Mouse (Mus musculus): ENCODE data around the gene Tom1l1.
"Not testable (repeated sequence)": the region's sequence is repeated elsewhere in the genome, so short reads cannot be mapped to it uniquely, and the experiment has no call there.

Gene Tom1l1

GRCm38 (mm10) chr11:90687460-90688416, at the start of gene Tom1l1:
Gene Tom1l1, minus strand, starts transcription at chr11:90688366.
- DNase-seq (ENCODE audit: low read depth) = no peak

GRCm38 (mm10) chr11:90733575-90733974, 45.4 kb upstream of the Tom1l1 start:
- no peak for DNase-seq (ENCODE audit: low read depth)

- DNase-seq (ENCODE audit: low read depth) = no peak
Measured at GRCm38 (mm10) chr11:90727354-90728125, 39.4 kb upstream of the Tom1l1 start.

- no peak for DNase-seq (ENCODE audit: low read depth)
Measured at GRCm38 (mm10) chr11:90726730-90727129, 38.6 kb upstream of the Tom1l1 start.

GRCm38 (mm10) chr11:90722304-90722703, 34.1 kb upstream of the Tom1l1 start:
- DNase-seq (ENCODE audit: low read depth) = no peak

GRCm38 (mm10) chr11:90717719-90718118, 29.6 kb upstream of the Tom1l1 start:
- no peak for DNase-seq (ENCODE audit: low read depth)

- DNase-seq (ENCODE audit: low read depth) = no peak
Measured at GRCm38 (mm10) chr11:90711596-90711995, 23.4 kb upstream of the Tom1l1 start.

- DNase-seq (ENCODE audit: low read depth) = not testable (repeated sequence)
Measured at GRCm38 (mm10) chr11:90707134-90707533, 19.0 kb upstream of the Tom1l1 start.

GRCm38 (mm10) chr11:90697480-90698240, 9.5 kb upstream of the Tom1l1 start:
- peak; percentile 51 for DNase-seq (ENCODE audit: low read depth)

- DNase-seq (ENCODE audit: low read depth) = no peak
Measured at GRCm38 (mm10) chr11:90695811-90696210, 7.6 kb upstream of the Tom1l1 start.

- DNase-seq (ENCODE audit: low read depth) = no peak
Measured at GRCm38 (mm10) chr11:90694206-90694605, 6.0 kb upstream of the Tom1l1 start.

- DNase-seq (ENCODE audit: low read depth) = no peak
Measured at GRCm38 (mm10) chr11:90690361-90690760, 2.2 kb upstream of the Tom1l1 start.

GRCm38 (mm10) chr11:90687040-90687439, 1.1 kb downstream of the Tom1l1 start:
- DNase-seq (ENCODE audit: low read depth) = no peak

GRCm38 (mm10) chr11:90686287-90687025, 1.7 kb downstream of the Tom1l1 start:
- no peak for DNase-seq (ENCODE audit: low read depth)

- no peak for DNase-seq (ENCODE audit: low read depth)
Measured at GRCm38 (mm10) chr11:90685196-90685595, 3.0 kb downstream of the Tom1l1 start.

GRCm38 (mm10) chr11:90684765-90685164, 3.4 kb downstream of the Tom1l1 start:
- no peak for DNase-seq (ENCODE audit: low read depth)

GRCm38 (mm10) chr11:90681171-90681570, 7.0 kb downstream of the Tom1l1 start:
- DNase-seq (ENCODE audit: low read depth) = no peak

- DNase-seq (ENCODE audit: low read depth) = no peak
Measured at GRCm38 (mm10) chr11:90678582-90678981, 9.6 kb downstream of the Tom1l1 start.

GRCm38 (mm10) chr11:90677771-90678288, 10.3 kb downstream of the Tom1l1 start:
- DNase-seq (ENCODE audit: low read depth) = no peak

GRCm38 (mm10) chr11:90677027-90677426, 11.1 kb downstream of the Tom1l1 start:
- no peak for DNase-seq (ENCODE audit: low read depth)

- DNase-seq (ENCODE audit: low read depth) = no peak
Measured at GRCm38 (mm10) chr11:90675479-90676110, 12.6 kb downstream of the Tom1l1 start.
